Mouse (Mus musculus) limb, embryonic 15.5 days (tissue): ENCODE data around the gene Tmem86b. TPM values are rescaled to one million over a fixed set of nuclear protein-coding genes. Genes with fewer than 3 reads are reported as not detected.

Experiments used
- ATAC-seq: fragments of 200-750 bp; cut with Nextera tagmentation; 2 replicates; pipeline ENCODE4 v1.8.0; 2017; ENCODE audit warnings: low read depth, moderate TSS enrichment; ENCODE audit not compliant: insufficient number of reproducible peaks, low FRiP score, low TSS enrichment
- H3K27ac ChIP-seq: fragments of 300-500 bp; sonication (generic); 2 replicates; pipeline ENCODE4 v1.5.1; 2015; ENCODE audit warnings: moderate library complexity, mild to moderate bottlenecking, inconsistent platforms
- H3K27me3 ChIP-seq: fragments of 300-500 bp; sonication (generic); 2 replicates; pipeline ENCODE4 v1.6.1; 2015; ENCODE audit warnings: inconsistent platforms
- H3K36me3 ChIP-seq: fragments of 300-500 bp; sonication (generic); 2 replicates; pipeline ENCODE4 v1.6.1; 2015; ENCODE audit warnings: inconsistent platforms
- H3K4me1 ChIP-seq: fragments of 300-500 bp; sonication (generic); 2 replicates; pipeline ENCODE4 v1.6.1; 2015; ENCODE audit warnings: inconsistent platforms
- H3K4me2 ChIP-seq: fragments of 300-500 bp; sonication (generic); 2 replicates; pipeline ENCODE4 v1.6.1; 2015; ENCODE audit warnings: mild to moderate bottlenecking, inconsistent platforms
- H3K4me3 ChIP-seq: fragments of 300-500 bp; sonication (generic); 2 replicates; pipeline ENCODE4 v1.5.1; 2015; ENCODE audit warnings: mild to moderate bottlenecking, inconsistent platforms
- H3K9ac ChIP-seq: fragments of 300-500 bp; sonication (generic); 2 replicates; pipeline ENCODE4 v1.6.1; 2015; ENCODE audit warnings: inconsistent platforms
- H3K9me3 ChIP-seq: fragments of 300-500 bp; sonication (generic); 2 replicates; pipeline ENCODE4 v1.6.1; 2016; ENCODE audit warnings: inconsistent platforms
- WGBS: fragments of 180-500 bp; shearing (Covaris S2); methylation state at CpG from one replicate; pipeline ENCODE4 v1.1.7; 2015; 5-methylcytosine and 5-hydroxymethylcytosine counted together
- polyA plus RNA-seq: library from polyadenylated mRNA; unstranded; fragments of >200 nt; fragmentation: Nextera tagmentation; extraction: Ambion mirVana; gene quantifications from 2 replicates; pipeline ENCODE4 v1.2.1, GENCODE M21; 2015

Gene Tmem86b
- polyA plus RNA-seq, 1 experiment from 2014 or later: 0.99 TPM

- ATAC-seq: no peak
- peaks cover 62% of the 10 kb centered on the region for H3K36me3 ChIP-seq
- H3K9ac ChIP-seq: no peak overlapping the region
- WGBS: 88% methylated on average over 3 of the region's 3 CpGs
- no peaks in the 10 kb centered on the region for H3K27me3 ChIP-seq
- H3K4me3 ChIP-seq: no peak overlapping the region
- no peak overlapping the region for H3K27ac ChIP-seq
- no peaks in the 10 kb centered on the region for H3K9me3 ChIP-seq
- no peak overlapping the region for H3K4me2 ChIP-seq
- H3K4me1 ChIP-seq: no peaks in the 10 kb centered on the region
These were observed 15.6 kb upstream of the Tmem86b start for GRCm38 (mm10) chr7:4646806-4647205.

- no peak for ATAC-seq
- H3K4me1 ChIP-seq: no peaks in the 10 kb centered on the region
- H3K9me3 ChIP-seq: no peaks in the 10 kb centered on the region
- no peak overlapping the region for H3K4me2 ChIP-seq
- no peak overlapping the region for H3K4me3 ChIP-seq
- no peaks in the 10 kb centered on the region for H3K27me3 ChIP-seq
- 93% methylated on average over 6 of the region's 6 CpGs for WGBS
- no peak overlapping the region for H3K27ac ChIP-seq
- no peak overlapping the region for H3K9ac ChIP-seq
- peaks cover 91% of the 10 kb centered on the region for H3K36me3 ChIP-seq
These were observed 12.0 kb upstream of the Tmem86b start for GRCm38 (mm10) chr7:4643225-4643624.

- H3K4me1 ChIP-seq: no peaks in the 10 kb centered on the region
- H3K9me3 ChIP-seq: no peaks in the 10 kb centered on the region
- H3K9ac ChIP-seq: no peak overlapping the region
- 87% methylated on average over 7 of the region's 7 CpGs for WGBS
- no peak overlapping the region for H3K4me3 ChIP-seq
- H3K4me2 ChIP-seq: no peak overlapping the region
- H3K27me3 ChIP-seq: no peaks in the 10 kb centered on the region
- no peak overlapping the region for H3K27ac ChIP-seq
- ATAC-seq: no peak; the same call in 1 of the 2 replicates
- H3K36me3 ChIP-seq: peaks cover 97% of the 10 kb centered on the region
These were observed 10.7 kb upstream of the Tmem86b start for GRCm38 (mm10) chr7:4641956-4642355.

- Histone ChIP-seq H3K4me1 (no peaks in the 10 kb centered on the region), H3K27ac (no peak overlapping the region), H3K27me3 (no peaks in the 10 kb centered on the region), H3K9me3 (no peaks in the 10 kb centered on the region), H3K4me2 (no peak overlapping the region), H3K9ac (no peak overlapping the region), H3K36me3 (peaks cover 94% of the 10 kb centered on the region), H3K4me3 (no peak overlapping the region)
- no peak for ATAC-seq
- WGBS: 80% methylated on average over 11 of the region's 11 CpGs
These were observed 9.9 kb upstream of the Tmem86b start for GRCm38 (mm10) chr7:4641155-4641554.

GRCm38 (mm10) chr7:4636179-4636578 lies 5.0 kb upstream of the Tmem86b start:
- Histone ChIP-seq H3K4me2 (no peak overlapping the region), H3K4me3 (no peak overlapping the region), H3K4me1 (no peaks in the 10 kb centered on the region), H3K27me3 (no peaks in the 10 kb centered on the region), H3K9me3 (no peaks in the 10 kb centered on the region), H3K9ac (no peak overlapping the region), H3K36me3 (peaks cover 87% of the 10 kb centered on the region), H3K27ac (no peak overlapping the region)
- WGBS: 83% methylated on average over 4 of the region's 4 CpGs
- no peak for ATAC-seq

GRCm38 (mm10) chr7:4630198-4630597 lies 1.0 kb downstream of the Tmem86b start:
- Histone ChIP-seq H3K9ac (no peak overlapping the region), H3K9me3 (no peaks in the 10 kb centered on the region), H3K27me3 (no peaks in the 10 kb centered on the region), H3K27ac (no peak overlapping the region), H3K4me1 (no peaks in the 10 kb centered on the region), H3K36me3 (peaks cover 66% of the 10 kb centered on the region), H3K4me3 (no peak overlapping the region), H3K4me2 (no peak overlapping the region)
- WGBS: 86% methylated on average over 1 of the region's 1 CpGs
- no peak for ATAC-seq

- no peaks in the 10 kb centered on the region for H3K4me1 ChIP-seq
- no peak overlapping the region for H3K4me3 ChIP-seq
- no peaks in the 10 kb centered on the region for H3K27me3 ChIP-seq
- 92% methylated on average over 5 of the region's 5 CpGs for WGBS
- no peak overlapping the region for H3K27ac ChIP-seq
- no peaks in the 10 kb centered on the region for H3K9me3 ChIP-seq
- H3K9ac ChIP-seq: no peak overlapping the region
- H3K4me2 ChIP-seq: no peak overlapping the region
- H3K36me3 ChIP-seq: peaks cover 61% of the 10 kb centered on the region
- no peak for ATAC-seq
These were observed 1.6 kb downstream of the Tmem86b start for GRCm38 (mm10) chr7:4629586-4629985.

GRCm38 (mm10) chr7:4625928-4626327 lies 5.3 kb downstream of the Tmem86b start:
- Histone ChIP-seq H3K4me2 (no peak overlapping the region), H3K27me3 (no peaks in the 10 kb centered on the region), H3K4me1 (no peaks in the 10 kb centered on the region), H3K9ac (no peak overlapping the region), H3K4me3 (no peak overlapping the region), H3K36me3 (peaks cover 29% of the 10 kb centered on the region), H3K9me3 (no peaks in the 10 kb centered on the region), H3K27ac (no peak overlapping the region)
- ATAC-seq: no peak
- WGBS: 86% methylated on average over 2 of the region's 2 CpGs

GRCm38 (mm10) chr7:4624343-4624742 lies 6.9 kb downstream of the Tmem86b start:
- H3K36me3 ChIP-seq: peaks cover 15% of the 10 kb centered on the region
- H3K27me3 ChIP-seq: no peaks in the 10 kb centered on the region
- no peak for ATAC-seq
- H3K9ac ChIP-seq: no peak overlapping the region
- no peak overlapping the region for H3K27ac ChIP-seq
- WGBS: 47% methylated on average over 1 of the region's 1 CpGs
- no peak overlapping the region for H3K4me3 ChIP-seq
- H3K9me3 ChIP-seq: no peaks in the 10 kb centered on the region
- no peaks in the 10 kb centered on the region for H3K4me1 ChIP-seq
- H3K4me2 ChIP-seq: no peak overlapping the region

- 21% methylated on average over 4 of the region's 4 CpGs for WGBS
- Histone ChIP-seq H3K4me2 (no peak overlapping the region), H3K27me3 (no peaks in the 10 kb centered on the region), H3K9ac (no peak overlapping the region), H3K36me3 (peaks cover 9% of the 10 kb centered on the region), H3K4me1 (no peaks in the 10 kb centered on the region), H3K27ac (no peak overlapping the region), H3K9me3 (no peaks in the 10 kb centered on the region), H3K4me3 (no peak overlapping the region)
- no peak for ATAC-seq
These were observed 7.6 kb downstream of the Tmem86b start for GRCm38 (mm10) chr7:4623544-4624189.

- no peaks in the 10 kb centered on the region for H3K4me1 ChIP-seq
- 39% methylated on average over 1 of the region's 1 CpGs for WGBS
- H3K4me2 ChIP-seq: no peak overlapping the region
- no peaks in the 10 kb centered on the region for H3K36me3 ChIP-seq
- H3K4me3 ChIP-seq: no peak overlapping the region
- H3K27me3 ChIP-seq: no peaks in the 10 kb centered on the region
- H3K9ac ChIP-seq: no peak overlapping the region
- no peak overlapping the region for H3K27ac ChIP-seq
- no peak for ATAC-seq
- no peaks in the 10 kb centered on the region for H3K9me3 ChIP-seq
These were observed 11.2 kb downstream of the Tmem86b start for GRCm38 (mm10) chr7:4619979-4620378.

GRCm38 (mm10) chr7:4613740-4614403 lies 17.4 kb downstream of the Tmem86b start:
- no peaks in the 10 kb centered on the region for H3K9me3 ChIP-seq
- no peaks in the 10 kb centered on the region for H3K4me1 ChIP-seq
- no peak overlapping the region for H3K9ac ChIP-seq
- no peaks in the 10 kb centered on the region for H3K36me3 ChIP-seq
- ATAC-seq: no peak
- H3K4me3 ChIP-seq: no peak overlapping the region
- H3K27me3 ChIP-seq: no peaks in the 10 kb centered on the region
- H3K27ac ChIP-seq: no peak overlapping the region
- WGBS: 78% methylated on average over 14 of the region's 14 CpGs
- no peak overlapping the region for H3K4me2 ChIP-seq
